Mouse (Mus musculus) cerebellum, adult 18-20 months (tissue): ENCODE data around the gene Igflr1.

Source experiments
- DNase-seq, 2 experiments: peaks; one replicate each; pipeline ENCODE4 v3.0.0; 2021

The Igflr1 gene

GRCm38 (mm10) chr7:30564970-30565571, at the start of gene Igflr1:
Igflr1 (plus strand) TSS chr7:30565427.
- DNase-seq = peak in 1 of 2 experiments; percentile 18

GRCm38 (mm10) chr7:30518325-30518724, 46.9 kb upstream of the Igflr1 start:
- DNase-seq = no peak

- DNase-seq = peak in 1 of 2 experiments; percentile 31
Observed at GRCm38 (mm10) chr7:30520396-30520795, 44.8 kb upstream of the Igflr1 start.

GRCm38 (mm10) chr7:30520856-30521255, 44.4 kb upstream of the Igflr1 start:
- DNase-seq = peak; percentile 60 to 63

GRCm38 (mm10) chr7:30522871-30523270, 42.4 kb upstream of the Igflr1 start:
- DNase-seq = no peak

GRCm38 (mm10) chr7:30524487-30524886, 40.7 kb upstream of the Igflr1 start:
- DNase-seq = no peak

GRCm38 (mm10) chr7:30525954-30526353, 39.3 kb upstream of the Igflr1 start:
- DNase-seq = no peak

GRCm38 (mm10) chr7:30526399-30526798, 38.8 kb upstream of the Igflr1 start:
- no peak for DNase-seq

- DNase-seq = no peak
Observed at GRCm38 (mm10) chr7:30526981-30527380, 38.2 kb upstream of the Igflr1 start.

- DNase-seq = no peak
Observed at GRCm38 (mm10) chr7:30531291-30531815, 33.9 kb upstream of the Igflr1 start.

- no peak for DNase-seq
Observed at GRCm38 (mm10) chr7:30532931-30533330, 32.3 kb upstream of the Igflr1 start.

- peak in 1 of 2 experiments; percentile 36 for DNase-seq
Observed at GRCm38 (mm10) chr7:30533941-30534632, 31.1 kb upstream of the Igflr1 start.

GRCm38 (mm10) chr7:30534633-30535577, 30.3 kb upstream of the Igflr1 start, which contains the start of gene Arhgap33:
Arhgap33 (minus strand) TSS chr7:30535060.
- DNase-seq = peak; percentile 96 to 97

- DNase-seq = no peak
Observed at GRCm38 (mm10) chr7:30540572-30540971, 24.7 kb upstream of the Igflr1 start.

GRCm38 (mm10) chr7:30544327-30544726, 20.9 kb upstream of the Igflr1 start:
- no peak for DNase-seq

- DNase-seq = no peak
Observed at GRCm38 (mm10) chr7:30549880-30550279, 15.3 kb upstream of the Igflr1 start.

GRCm38 (mm10) chr7:30550603-30551002, 14.6 kb upstream of the Igflr1 start:
- DNase-seq = no peak

- DNase-seq = no peak
Observed at GRCm38 (mm10) chr7:30551445-30552101, 13.7 kb upstream of the Igflr1 start.

GRCm38 (mm10) chr7:30552102-30553020, 12.9 kb upstream of the Igflr1 start, which contains the start of the genes Hspb6 and Proser3:
Hspb6 (plus strand) TSS chr7:30552178.
Proser3 (minus strand) TSS chr7:30552299.
- peak; percentile 95 to 98 for DNase-seq

GRCm38 (mm10) chr7:30553021-30553589, 12.1 kb upstream of the Igflr1 start:
- peak; percentile 61 to 71 for DNase-seq
